Mouse (Mus musculus): Measurements from ENCODE around the gene Cdk19.

- TF ChIP-seq CHD2 (IDR thresholded peaks at IDR 0.05; ENCODE audit: low read length): no peak
- no peak for TF ChIP-seq POLR2A (IDR thresholded peaks at IDR 0.05; ENCODE audit: control insufficient read depth in 1 of 2, insufficient read depth in 1 of 2, low read depth in 1 of 2, low read length in 2 of 2, poor library complexity in 1 of 2)
- TF ChIP-seq CTCF (IDR thresholded peaks at IDR 0.05 in 2 of 3, conservative IDR thresholded peaks at IDR 0.05 in 1 of 3; ENCODE audit: control insufficient read depth in 1 of 3, insufficient read depth in 1 of 3, low read depth in 2 of 3, low read length in 3 of 3, poor library complexity in 1 of 3, severe bottlenecking in 1 of 3): no peak
- TF ChIP-seq ZC3H11A (IDR thresholded peaks at IDR 0.05; ENCODE audit: low read depth, low read length): no peak
- no peak for TF ChIP-seq JUND (IDR thresholded peaks at IDR 0.05; ENCODE audit: low read depth, low read length)
- no peak for TF ChIP-seq RCOR1 (IDR thresholded peaks at IDR 0.05; ENCODE audit: low read depth, low read length)
- TF ChIP-seq USF1 (IDR thresholded peaks at IDR 0.05; ENCODE audit: low read depth, low read length): no peak
- TF ChIP-seq GABPA (IDR thresholded peaks at IDR 0.05; ENCODE audit: low read depth, low read length): no peak
- TF ChIP-seq POLR2AphosphoS2 (IDR thresholded peaks at IDR 0.05; ENCODE audit: low read length): no peak
- TF ChIP-seq MAFK (IDR thresholded peaks at IDR 0.05; ENCODE audit: borderline replicate concordance, low read depth, low read length): no peak
- TF ChIP-seq MAZ (IDR thresholded peaks at IDR 0.05; ENCODE audit: low read depth, low read length): no peak
Measured at GRCm38 (mm10) chr10:40426096-40426450, 86.7 kb downstream of the Cdk19 start.
